Mouse (Mus musculus): Measurements from ENCODE around the gene Pitpna. TPM values are rescaled to one million over a fixed set of nuclear protein-coding genes. Genes with fewer than 3 reads are reported as not detected.
A peak's percentile ranks its signal among the peaks of the same experiment; 100 is the strongest.

Pitpna gene
- polyA plus RNA-seq, 1 experiment from 2014 or later: 83.2 TPM

- peaks cover 55 to 61% of the 10 kb centered on the region in 2 experiments for H3K4me1 ChIP-seq (ENCODE audit: control insufficient read depth in 2 of 2, insufficient read depth in 2 of 2, low read length in 2 of 2)
- peaks cover 4% of the 10 kb centered on the region for H3K36me3 ChIP-seq (ENCODE audit: control insufficient read depth, insufficient read depth, low read length)
- H3K4me2 ChIP-seq (ENCODE audit: low read length): peak overlapping the region; percentile 85
- peak overlapping the region; percentile 92 for H3K9ac ChIP-seq (ENCODE audit: low read length)
- no peaks in the 10 kb centered on the region for H3K27me3 ChIP-seq (ENCODE audit: control insufficient read depth, insufficient read depth, low read length)
- WGBS: 23% methylated on average over 20 of the region's 20 CpGs
- peak overlapping the region; percentile 79 to 94 for H3K4me3 ChIP-seq (ENCODE audit: control insufficient read depth in 1 of 2, insufficient read depth in 1 of 2, low read depth in 1 of 2, low read length in 2 of 2)
- no peaks in the 10 kb centered on the region for H3K9me3 ChIP-seq (ENCODE audit: control insufficient read depth, low read length)
- ATAC-seq (ENCODE audit: insufficient number of reproducible peaks, insufficient read depth, low FRiP score, low read depth): no peak
- H3K27ac ChIP-seq (replicated peaks in 1 of 2; ENCODE audit: control insufficient read depth in 1 of 2, insufficient read depth in 1 of 2, low read depth in 2 of 2, low read length in 2 of 2): peak overlapping the region; percentile 94 to 96; a peak in 3 of 4 replicates
These were observed 64.5 kb downstream of the Pitpna start for GRCm38 (mm10) chr11:75652222-75652941.

- Histone ChIP-seq H3K9me3 (ENCODE audit: control insufficient read depth, low read length) (no peaks in the 10 kb centered on the region), H3K36me3 (ENCODE audit: control insufficient read depth, insufficient read depth, low read length) (peaks cover 12% of the 10 kb centered on the region), H3K4me1 (ENCODE audit: control insufficient read depth in 2 of 2, insufficient read depth in 2 of 2, low read length in 2 of 2) (peaks cover 49 to 63% of the 10 kb centered on the region in 2 experiments), H3K4me3 (ENCODE audit: control insufficient read depth in 1 of 2, insufficient read depth in 1 of 2, low read depth in 1 of 2, low read length in 2 of 2) (peak overlapping the region; percentile 49 to 57), H3K27me3 (ENCODE audit: control insufficient read depth, insufficient read depth, low read length) (no peaks in the 10 kb centered on the region), H3K4me2 (ENCODE audit: low read length) (peak overlapping the region; percentile 85), H3K27ac (replicated peaks in 1 of 2; ENCODE audit: control insufficient read depth in 1 of 2, insufficient read depth in 1 of 2, low read depth in 2 of 2, low read length in 2 of 2) (peak overlapping the region; percentile 68 to 90), H3K9ac (ENCODE audit: low read length) (peak overlapping the region; percentile 92)
- no peak for ATAC-seq (ENCODE audit: insufficient number of reproducible peaks, insufficient read depth, low FRiP score, low read depth)
- 35% methylated on average over 14 of the region's 14 CpGs for WGBS
These were observed 65.2 kb downstream of the Pitpna start for GRCm38 (mm10) chr11:75652942-75653684.

- Histone ChIP-seq H3K27ac (replicated peaks in 1 of 2; ENCODE audit: control insufficient read depth in 1 of 2, insufficient read depth in 1 of 2, low read depth in 2 of 2, low read length in 2 of 2) (peak overlapping the region; percentile 87 to 90), H3K9me3 (ENCODE audit: control insufficient read depth, low read length) (no peaks in the 10 kb centered on the region), H3K4me3 (ENCODE audit: control insufficient read depth in 1 of 2, insufficient read depth in 1 of 2, low read depth in 1 of 2, low read length in 2 of 2) (peak overlapping the region; percentile 49 to 57), H3K27me3 (ENCODE audit: control insufficient read depth, insufficient read depth, low read length) (no peaks in the 10 kb centered on the region), H3K4me2 (ENCODE audit: low read length) (peak overlapping the region; percentile 85), H3K36me3 (ENCODE audit: control insufficient read depth, insufficient read depth, low read length) (peaks cover 20% of the 10 kb centered on the region), H3K4me1 (ENCODE audit: control insufficient read depth in 2 of 2, insufficient read depth in 2 of 2, low read length in 2 of 2) (peaks cover 45 to 57% of the 10 kb centered on the region in 2 experiments), H3K9ac (ENCODE audit: low read length) (peak overlapping the region; percentile 92)
- WGBS: under 1% methylated on average over 45 of the region's 45 CpGs
- ATAC-seq (ENCODE audit: insufficient number of reproducible peaks, insufficient read depth, low FRiP score, low read depth): peak; percentile 60
These were observed 66.0 kb downstream of the Pitpna start for GRCm38 (mm10) chr11:75653781-75654470.

- H3K4me2 ChIP-seq (ENCODE audit: low read length): peak overlapping the region; percentile 85
- 32% methylated on average over 25 of the region's 25 CpGs for WGBS
- no peaks in the 10 kb centered on the region for H3K27me3 ChIP-seq (ENCODE audit: control insufficient read depth, insufficient read depth, low read length)
- peak overlapping the region; percentile 92 for H3K9ac ChIP-seq (ENCODE audit: low read length)
- ATAC-seq (ENCODE audit: insufficient number of reproducible peaks, insufficient read depth, low FRiP score, low read depth): no peak
- H3K9me3 ChIP-seq (ENCODE audit: control insufficient read depth, low read length): no peaks in the 10 kb centered on the region
- H3K4me3 ChIP-seq (ENCODE audit: control insufficient read depth in 1 of 2, insufficient read depth in 1 of 2, low read depth in 1 of 2, low read length in 2 of 2): peak overlapping the region; percentile 46 to 83
- peak overlapping the region; percentile 87 to 90 for H3K27ac ChIP-seq (replicated peaks in 1 of 2; ENCODE audit: control insufficient read depth in 1 of 2, insufficient read depth in 1 of 2, low read depth in 2 of 2, low read length in 2 of 2)
- peaks cover 28% of the 10 kb centered on the region for H3K36me3 ChIP-seq (ENCODE audit: control insufficient read depth, insufficient read depth, low read length)
- peaks cover 38 to 55% of the 10 kb centered on the region in 2 experiments for H3K4me1 ChIP-seq (ENCODE audit: control insufficient read depth in 2 of 2, insufficient read depth in 2 of 2, low read length in 2 of 2)
These were observed 66.8 kb downstream of the Pitpna start for GRCm38 (mm10) chr11:75654471-75655390.

- H3K4me1 ChIP-seq (ENCODE audit: control insufficient read depth in 2 of 2, insufficient read depth in 2 of 2, low read length in 2 of 2): peaks cover 35 to 49% of the 10 kb centered on the region in 2 experiments
- WGBS: under 1% methylated on average over 72 of the region's 78 CpGs
- H3K4me2 ChIP-seq (ENCODE audit: low read length): peak overlapping the region; percentile 85
- no peaks in the 10 kb centered on the region for H3K27me3 ChIP-seq (ENCODE audit: control insufficient read depth, insufficient read depth, low read length)
- H3K9ac ChIP-seq (ENCODE audit: low read length): peak overlapping the region; percentile 92
- H3K27ac ChIP-seq (replicated peaks in 1 of 2; ENCODE audit: control insufficient read depth in 1 of 2, insufficient read depth in 1 of 2, low read depth in 2 of 2, low read length in 2 of 2): peak overlapping the region; percentile 87 to 90
- peak overlapping the region; percentile 46 to 83 for H3K4me3 ChIP-seq (ENCODE audit: control insufficient read depth in 1 of 2, insufficient read depth in 1 of 2, low read depth in 1 of 2, low read length in 2 of 2)
- H3K36me3 ChIP-seq (ENCODE audit: control insufficient read depth, insufficient read depth, low read length): peaks cover 39% of the 10 kb centered on the region
- H3K9me3 ChIP-seq (ENCODE audit: control insufficient read depth, low read length): no peaks in the 10 kb centered on the region
- ATAC-seq (ENCODE audit: insufficient number of reproducible peaks, insufficient read depth, low FRiP score, low read depth): peak; percentile 64
These were observed 68.0 kb downstream of the Pitpna start for GRCm38 (mm10) chr11:75655621-75656545.
